Mouse (Mus musculus): ENCODE data around the gene Hmgn2.

The Hmgn2 gene

GRCm38 (mm10) chr4:133968150-133968921, at the start of gene Hmgn2:
TSS of gene Hmgn2 (minus strand) at chr4:133968650.
- under 1% methylated on average over 42 of the region's 42 CpGs for WGBS

GRCm38 (mm10) chr4:134017201-134017865, 48.9 kb upstream of the Hmgn2 start:
- 17% methylated on average over 21 of the region's 21 CpGs for WGBS

- WGBS, result 25% methylated on average over 8 of the region's 8 CpGs
Measured at GRCm38 (mm10) chr4:134016767-134017166, 48.3 kb upstream of the Hmgn2 start.

DNA sequence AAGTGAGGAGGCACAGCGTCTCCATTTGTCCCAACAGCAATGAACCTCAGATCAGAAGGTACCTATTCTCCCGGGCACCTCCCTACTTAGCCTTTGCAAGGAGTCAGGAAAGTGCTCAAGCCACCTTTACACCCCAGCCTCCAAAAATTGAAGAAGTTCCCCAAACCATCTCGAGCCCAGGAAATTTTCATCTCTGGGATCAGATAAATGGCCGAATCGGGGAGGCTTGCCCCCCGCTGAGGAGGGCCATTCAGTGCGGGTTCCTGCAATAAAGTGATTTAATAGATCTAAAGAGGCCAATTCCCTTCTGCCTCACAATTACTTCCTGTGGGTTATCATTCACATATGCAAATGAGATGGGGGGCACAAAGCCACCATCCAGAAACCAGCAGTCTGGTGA, 47.8 kb upstream of the Hmgn2 start:
- WGBS, result 42% methylated on average over 7 of the region's 7 CpGs

DNA sequence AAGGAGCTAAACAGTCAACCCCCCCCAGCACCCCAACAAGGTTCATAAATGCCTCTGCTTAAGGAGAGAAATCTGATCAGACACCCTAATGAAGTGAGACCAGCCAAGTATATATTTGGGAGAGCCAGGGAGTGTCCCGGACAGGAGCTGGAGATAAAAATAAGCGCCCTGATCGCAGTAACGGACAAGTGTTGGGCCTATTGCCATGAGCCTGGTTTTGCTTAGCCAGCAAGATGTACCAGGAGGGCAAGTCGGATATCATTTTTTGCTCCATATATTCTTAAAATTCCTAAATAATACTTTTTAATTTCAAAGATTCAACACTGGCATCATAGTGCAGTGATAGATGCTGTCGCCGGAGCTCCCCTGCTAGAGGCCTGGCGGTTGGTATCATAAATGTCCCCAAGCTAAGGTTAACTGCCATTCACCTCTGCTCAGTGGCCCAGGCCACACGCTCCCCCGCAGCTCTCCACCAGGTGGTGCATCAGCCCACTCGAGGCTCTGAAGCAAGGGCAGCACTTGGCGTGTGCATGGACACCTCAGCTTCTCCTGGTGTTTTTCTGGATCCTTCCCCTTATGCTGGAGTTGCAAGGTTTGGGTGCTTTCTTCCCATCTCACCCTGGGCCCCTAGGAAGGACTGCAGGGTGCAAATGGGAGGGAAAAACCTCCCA, 44.5 kb upstream of the Hmgn2 start:
- WGBS, result 65% methylated on average over 12 of the region's 12 CpGs

- WGBS, result 17% methylated on average over 16 of the region's 16 CpGs
Measured at GRCm38 (mm10) chr4:134011450-134012414, 43.3 kb upstream of the Hmgn2 start.

DNA sequence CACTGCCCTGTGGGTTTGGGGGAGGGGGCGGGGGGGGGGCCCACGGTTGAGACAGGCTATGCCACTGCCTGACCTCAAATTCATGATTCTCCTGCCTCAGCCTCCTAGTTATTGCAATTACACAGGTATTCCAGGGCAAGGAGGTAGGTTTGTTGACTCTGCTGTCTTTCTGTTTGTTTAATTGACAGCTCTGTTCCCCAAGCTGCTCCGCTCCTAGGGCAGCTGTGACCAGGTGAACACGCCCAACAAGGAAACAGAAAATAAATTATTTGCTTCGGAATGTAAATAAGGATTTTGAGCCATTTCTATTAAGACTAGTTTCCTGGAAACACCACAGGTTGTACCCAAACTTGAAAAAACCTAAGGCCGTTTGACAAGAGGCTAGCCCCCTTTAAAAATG, 41.3 kb upstream of the Hmgn2 start:
- 65% methylated on average over 6 of the region's 6 CpGs for WGBS

DNA sequence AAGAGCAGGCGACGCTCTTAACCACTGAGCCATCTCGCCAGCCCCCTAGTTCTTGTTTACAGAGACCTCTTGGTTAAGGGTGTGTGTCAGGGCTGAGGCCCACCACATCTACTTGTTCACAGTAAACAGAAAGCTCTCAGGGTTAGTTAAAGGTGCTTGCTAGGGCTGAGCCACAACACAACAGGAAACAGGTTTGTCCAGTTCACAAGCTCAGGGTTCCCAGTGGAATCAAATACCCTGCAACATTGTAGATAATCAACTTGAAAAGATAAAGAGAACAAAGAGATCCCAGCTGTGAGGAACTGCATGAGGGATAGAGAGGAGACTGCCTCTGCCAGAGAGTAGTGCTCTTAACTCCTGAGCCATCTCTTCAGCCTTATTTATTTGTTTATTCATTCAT, 38.4 kb upstream of the Hmgn2 start:
- WGBS, result 94% methylated on average over 3 of the region's 3 CpGs

DNA sequence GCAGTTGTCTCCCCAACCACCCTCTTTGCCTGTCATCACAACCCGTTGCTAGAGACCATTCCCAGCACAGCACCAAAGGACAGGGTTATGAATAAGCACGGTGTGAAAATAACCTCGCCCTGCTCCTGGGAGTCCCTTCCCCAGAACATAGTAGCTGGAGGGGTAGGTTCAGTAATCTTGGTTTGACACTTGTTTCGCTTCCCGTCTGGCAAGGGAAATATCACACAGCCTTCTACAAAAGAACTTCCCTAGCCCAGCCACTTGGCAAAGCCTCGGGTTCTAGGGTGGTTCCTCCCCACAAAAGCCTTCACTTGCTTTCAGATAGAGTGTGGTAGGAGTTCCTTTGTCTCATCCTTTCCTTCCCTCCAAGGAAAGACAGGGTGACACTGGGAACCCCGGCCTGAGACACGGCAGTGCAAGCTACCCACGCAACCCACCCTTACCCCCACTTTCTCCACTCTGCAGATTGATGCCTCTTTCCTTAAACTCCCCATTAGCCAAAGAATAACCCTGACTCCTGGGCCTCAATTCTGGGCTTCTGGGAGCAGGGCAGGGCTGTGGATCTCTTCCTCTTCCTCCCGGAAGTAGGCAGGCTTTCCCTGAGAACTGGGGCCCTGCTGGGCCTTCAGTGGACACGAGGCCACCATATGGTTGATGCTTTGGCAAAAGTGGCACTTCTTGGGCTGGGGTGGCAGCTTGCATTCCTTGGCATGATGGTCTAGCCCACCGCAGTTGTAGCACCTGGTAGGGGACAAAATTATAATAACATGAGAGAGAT, 37.3 kb upstream of the Hmgn2 start:
- WGBS, result 66% methylated on average over 12 of the region's 12 CpGs

DNA sequence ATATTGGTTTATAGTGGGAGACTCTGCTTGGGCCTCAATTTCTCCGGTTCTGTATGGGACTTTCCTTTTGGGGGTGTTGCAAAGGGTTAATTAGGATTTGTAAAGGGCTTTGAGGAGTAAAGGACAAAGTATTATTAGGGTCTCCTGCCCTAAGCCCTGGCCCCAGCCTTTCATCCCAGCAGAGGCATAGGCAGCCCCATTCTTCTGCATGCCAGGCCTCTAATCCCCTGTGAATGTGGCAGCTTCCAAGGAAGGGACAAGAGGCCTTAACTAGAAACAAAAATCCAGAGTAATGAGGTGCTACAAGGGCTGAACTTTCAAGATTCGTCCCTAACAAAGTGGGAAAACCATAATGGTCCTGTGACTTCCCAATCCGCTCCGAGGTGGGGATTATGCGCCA, 34.5 kb upstream of the Hmgn2 start:
- WGBS, result 64% methylated on average over 5 of the region's 5 CpGs

GRCm38 (mm10) chr4:134002246-134002645, 33.8 kb upstream of the Hmgn2 start:
- 33% methylated on average over 4 of the region's 4 CpGs for WGBS

DNA sequence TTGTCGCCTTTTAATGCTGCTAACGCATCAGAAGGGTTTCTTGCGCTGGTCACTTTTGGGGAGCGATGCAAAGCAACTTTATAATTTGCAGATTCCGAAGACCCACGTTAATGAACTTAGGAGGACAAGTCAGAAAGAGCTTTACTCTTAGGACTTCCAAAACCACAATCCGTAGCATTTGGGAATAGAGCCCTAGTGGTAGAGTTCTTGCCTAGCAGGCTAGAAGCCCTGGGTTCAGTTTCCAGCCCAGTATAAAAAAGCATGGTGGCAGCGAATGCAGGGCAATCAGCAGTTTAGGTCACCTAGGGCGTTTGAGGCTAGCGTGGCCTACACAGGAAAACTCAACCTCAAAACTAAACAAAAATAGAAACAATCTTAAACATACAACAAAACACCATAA, 33.3 kb upstream of the Hmgn2 start:
- WGBS, result 77% methylated on average over 10 of the region's 10 CpGs

DNA sequence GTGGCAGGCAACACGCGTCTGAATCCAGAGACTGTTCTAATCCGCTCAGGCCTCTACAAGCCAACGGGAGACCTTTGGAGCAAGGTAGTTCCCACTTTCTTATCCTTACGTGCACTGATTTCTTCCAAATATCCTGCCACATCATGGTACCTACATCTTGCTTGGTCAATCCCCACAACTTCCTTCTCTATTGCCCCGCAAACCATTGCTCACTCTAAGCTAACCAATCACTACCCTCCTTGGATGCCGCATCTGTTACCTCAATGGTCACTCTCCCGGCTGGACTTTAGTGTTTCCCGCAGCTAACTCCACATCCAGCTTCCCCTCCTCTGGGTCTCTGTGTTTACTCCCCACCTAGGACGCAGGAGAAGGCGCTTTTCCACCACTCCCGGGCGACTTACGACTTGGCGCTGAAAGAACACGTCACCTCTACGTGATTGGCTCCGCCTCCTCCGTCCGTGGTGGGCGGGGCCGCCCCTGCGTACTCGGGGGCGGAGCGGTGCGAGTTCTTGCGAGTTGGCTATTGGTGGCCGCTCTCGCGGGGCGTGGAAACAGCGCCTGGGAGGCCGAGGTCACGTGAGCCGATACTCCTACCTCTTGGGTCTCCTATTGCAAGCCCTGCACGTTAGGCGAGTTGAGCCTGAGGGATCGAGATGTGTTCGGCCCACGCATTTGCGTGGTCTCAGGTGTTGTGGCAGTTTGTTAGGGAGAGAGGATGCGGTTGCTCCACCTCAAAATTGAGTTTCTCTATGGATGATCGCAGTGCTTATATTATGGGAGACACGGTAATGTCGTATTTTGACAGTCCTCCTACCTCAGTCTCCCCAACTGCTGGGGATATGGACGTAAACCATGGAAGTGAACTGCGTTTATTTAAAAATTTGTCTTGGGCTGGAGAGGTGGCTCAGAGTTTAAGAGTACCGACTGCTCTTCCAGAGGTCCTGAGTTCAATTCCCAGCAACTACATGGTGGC, 32.3 kb upstream of the Hmgn2 start, which contains the start of gene Dhdds:
Gene Dhdds, minus strand, starts transcription at position 453 of the 973 bp plus-strand sequence.
- 1% methylated on average over 49 of the region's 49 CpGs for WGBS

GRCm38 (mm10) chr4:133994697-133995096, 26.2 kb upstream of the Hmgn2 start:
- WGBS, result 93% methylated on average over 8 of the region's 8 CpGs

DNA sequence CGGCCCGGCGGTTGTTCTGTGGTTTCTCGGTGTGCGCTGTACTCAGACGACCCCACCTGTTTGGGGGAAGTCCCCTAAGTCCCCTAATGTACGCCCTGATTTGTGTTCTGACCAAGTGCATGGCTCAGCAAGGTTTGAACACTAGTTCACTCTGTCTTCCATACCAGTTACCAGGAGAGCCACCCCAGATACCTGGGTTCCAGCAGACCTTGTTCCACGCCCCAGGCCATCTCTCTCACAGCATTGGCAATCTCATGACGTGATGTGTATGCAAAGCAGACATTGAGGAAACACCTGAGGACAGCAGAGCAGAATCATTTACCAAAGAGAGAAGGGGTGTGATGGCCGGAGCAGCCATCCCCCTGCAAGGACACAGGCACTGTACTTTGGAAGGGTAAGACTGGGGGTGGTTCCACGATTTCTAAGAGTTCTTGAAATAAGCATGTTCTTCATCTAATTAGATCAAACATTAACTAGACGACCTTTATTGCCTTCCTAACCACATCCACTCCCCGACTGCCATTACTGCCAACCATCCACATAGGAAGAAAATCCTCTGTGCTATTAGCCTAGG, 22.7 kb upstream of the Hmgn2 start:
- WGBS, result 91% methylated on average over 13 of the region's 13 CpGs

- WGBS, result 48% methylated on average over 4 of the region's 4 CpGs
Measured at GRCm38 (mm10) chr4:133990035-133990434, 21.6 kb upstream of the Hmgn2 start.

DNA sequence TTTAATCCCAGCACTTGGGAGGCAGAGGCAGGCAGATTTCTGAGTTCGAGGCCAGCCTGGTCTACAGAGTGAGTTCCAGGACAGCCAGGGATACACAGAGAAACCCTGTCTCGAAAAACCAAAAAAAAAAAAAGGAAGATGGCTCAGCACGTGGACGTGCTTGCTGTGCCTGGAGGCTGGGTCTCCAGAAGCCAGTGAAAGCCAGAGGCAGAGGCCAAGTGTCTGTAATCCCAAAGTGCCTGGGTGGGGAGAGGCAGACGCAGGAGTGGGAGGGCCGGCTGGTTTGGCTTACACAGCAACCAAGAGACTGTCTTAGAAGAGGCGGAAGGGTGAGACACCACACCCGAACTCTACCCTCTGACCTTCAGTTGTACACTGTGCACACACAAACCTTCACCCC, 19.8 kb upstream of the Hmgn2 start:
- WGBS, result 88% methylated on average over 8 of the region's 8 CpGs

DNA sequence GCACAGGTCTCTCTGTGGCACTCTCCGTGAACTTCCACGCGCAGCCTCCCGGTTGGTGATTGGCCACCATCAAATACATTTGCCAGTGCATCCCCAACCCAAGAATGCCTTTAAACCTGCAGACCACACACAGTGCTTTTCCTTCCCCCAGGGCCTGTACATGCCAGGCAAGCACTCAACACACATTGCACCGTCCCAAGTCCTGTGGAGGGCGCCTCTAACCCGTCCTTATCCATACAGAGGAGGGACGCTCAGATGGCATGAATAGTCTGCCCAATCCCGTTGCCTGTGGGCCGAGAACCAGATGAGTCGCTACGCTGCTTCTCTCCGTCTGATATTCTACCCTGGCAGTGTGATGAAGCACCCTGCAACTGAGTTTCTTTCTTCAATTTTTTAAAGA, 14.5 kb upstream of the Hmgn2 start:
- WGBS, result 85% methylated on average over 13 of the region's 13 CpGs

- WGBS, result 94% methylated on average over 5 of the region's 5 CpGs
Measured at GRCm38 (mm10) chr4:133980496-133980895, 12.0 kb upstream of the Hmgn2 start.
